Mouse (Mus musculus) MEL-GATA-1-ER (cell line): ENCODE measurements around the gene Mapk12.
A peak's percentile ranks its signal among the peaks of the same experiment; 100 is the strongest.

ENCODE experiments used
- DNase-seq: peaks from one replicate; pipeline ENCODE4 v3.0.0-alpha.2; 2012; ENCODE audit warnings: low read depth; ENCODE audit errors: extremely low read depth

Gene Mapk12

DNA sequence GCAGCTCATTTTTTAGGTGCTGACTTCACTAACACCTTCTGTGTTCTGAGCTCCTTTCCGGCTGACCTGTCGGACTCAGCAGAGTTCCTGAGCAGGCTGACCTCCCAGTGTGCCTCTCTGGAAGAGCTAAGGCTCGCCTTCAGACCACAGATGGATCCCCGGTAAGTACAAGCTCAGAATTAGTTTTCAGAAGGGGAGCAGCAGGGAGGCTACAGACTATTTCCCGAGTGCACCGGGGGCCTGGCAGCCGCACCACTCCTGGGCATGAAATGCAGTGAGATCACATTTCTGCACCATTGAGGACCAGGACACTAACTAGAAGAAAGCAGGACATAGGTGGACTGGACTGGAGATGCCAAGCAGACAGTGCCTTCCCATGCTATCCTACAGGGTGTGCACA is 41.9 kb downstream of the Mapk12 start:
- DNase-seq: no peak

DNA sequence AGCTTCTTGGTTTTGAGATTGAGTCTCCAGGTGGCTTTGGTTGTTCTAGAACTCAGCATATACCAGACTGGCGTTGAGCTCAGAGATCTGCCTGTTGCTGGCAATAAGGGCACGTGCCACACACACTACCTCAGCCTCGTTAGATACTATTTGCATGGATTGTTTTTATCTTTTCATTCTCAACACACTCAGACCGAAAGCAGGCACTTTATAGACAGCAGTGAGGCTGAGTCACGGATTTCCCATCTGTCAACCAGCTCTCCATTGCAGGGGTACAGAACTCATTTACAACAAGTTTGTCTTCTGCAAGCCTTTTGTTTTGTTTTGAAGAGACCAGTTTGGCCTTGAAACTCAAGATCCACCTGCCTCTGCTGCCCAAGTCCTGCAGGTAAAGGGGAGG is 43.1 kb downstream of the Mapk12 start:
- DNase-seq: no peak

DNA sequence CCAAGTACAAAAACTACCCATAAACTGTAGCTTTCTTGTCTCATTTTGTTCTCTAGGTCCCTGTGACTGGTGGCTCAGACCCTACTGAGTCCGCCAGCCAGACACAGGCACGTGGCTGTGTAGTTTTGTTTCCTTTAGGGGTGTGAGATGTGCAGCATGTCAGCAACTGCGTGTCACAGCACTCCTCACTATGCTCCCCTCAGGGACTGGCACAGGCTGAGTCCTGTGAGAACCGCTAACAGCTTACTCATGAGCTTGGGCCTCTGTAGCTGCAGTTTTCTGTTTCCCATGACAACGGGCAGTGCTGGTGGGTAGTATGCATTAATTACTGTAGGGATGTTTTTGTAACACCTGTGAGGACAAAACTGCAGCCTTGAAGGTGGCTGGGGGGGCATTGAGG is 48.3 kb downstream of the Mapk12 start:
- no peak for DNase-seq

DNA sequence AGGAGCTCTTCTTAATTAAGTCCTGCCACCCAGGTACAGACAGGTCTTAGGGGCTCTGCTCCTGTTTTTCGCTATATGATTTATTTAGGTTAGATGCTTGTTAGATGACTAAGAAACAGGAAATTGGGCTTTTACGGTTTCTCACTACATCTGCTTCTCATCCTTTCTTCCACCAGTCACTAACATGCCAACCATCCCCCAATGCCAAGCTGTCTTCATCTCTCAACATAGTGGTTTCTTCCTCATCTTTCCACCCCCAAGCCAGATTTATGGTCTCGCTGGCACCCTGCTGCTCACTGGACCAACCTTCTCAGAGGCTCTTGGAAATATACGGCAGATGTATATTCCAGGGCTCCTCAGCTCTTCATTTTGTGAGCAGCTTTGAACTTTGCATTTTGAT is 49.8 kb downstream of the Mapk12 start:
- DNase-seq: no peak

DNA sequence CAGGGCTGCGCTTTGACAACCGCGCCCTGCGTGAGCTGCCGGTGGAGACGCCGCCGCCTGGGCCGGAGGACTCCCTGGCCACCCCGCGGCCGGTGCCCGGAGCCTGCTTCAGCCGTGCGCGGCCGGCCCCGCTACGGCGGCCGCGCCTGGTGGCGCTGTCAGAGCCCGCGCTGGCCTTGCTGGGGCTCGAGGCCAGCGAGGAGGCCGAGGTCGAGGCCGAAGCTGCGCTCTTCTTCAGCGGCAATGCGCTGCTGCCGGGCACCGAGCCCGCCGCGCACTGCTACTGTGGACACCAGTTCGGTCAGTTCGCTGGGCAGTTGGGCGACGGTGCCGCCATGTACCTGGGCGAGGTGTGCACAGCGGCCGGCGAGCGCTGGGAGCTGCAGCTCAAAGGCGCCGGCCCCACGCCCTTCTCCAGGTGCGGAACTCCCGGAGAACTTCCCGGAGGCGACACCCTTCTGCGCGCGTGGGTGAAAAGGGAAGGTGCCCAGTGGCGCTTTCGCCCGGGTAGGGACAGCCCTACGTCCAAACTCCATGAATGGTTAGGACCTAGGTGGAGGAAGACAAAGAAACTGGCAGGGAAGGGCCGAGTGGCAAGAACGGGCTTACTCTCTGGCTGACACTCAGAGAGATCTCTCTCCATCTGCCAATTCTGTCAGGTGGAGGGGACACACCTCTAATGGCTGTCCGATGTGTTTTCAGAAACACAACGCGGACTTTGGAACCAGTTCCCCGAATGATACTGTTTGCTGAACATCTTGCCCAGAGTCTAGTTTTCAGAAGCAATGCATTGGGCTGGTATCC is 51.1 kb downstream of the Mapk12 start:
- no peak for DNase-seq

DNA sequence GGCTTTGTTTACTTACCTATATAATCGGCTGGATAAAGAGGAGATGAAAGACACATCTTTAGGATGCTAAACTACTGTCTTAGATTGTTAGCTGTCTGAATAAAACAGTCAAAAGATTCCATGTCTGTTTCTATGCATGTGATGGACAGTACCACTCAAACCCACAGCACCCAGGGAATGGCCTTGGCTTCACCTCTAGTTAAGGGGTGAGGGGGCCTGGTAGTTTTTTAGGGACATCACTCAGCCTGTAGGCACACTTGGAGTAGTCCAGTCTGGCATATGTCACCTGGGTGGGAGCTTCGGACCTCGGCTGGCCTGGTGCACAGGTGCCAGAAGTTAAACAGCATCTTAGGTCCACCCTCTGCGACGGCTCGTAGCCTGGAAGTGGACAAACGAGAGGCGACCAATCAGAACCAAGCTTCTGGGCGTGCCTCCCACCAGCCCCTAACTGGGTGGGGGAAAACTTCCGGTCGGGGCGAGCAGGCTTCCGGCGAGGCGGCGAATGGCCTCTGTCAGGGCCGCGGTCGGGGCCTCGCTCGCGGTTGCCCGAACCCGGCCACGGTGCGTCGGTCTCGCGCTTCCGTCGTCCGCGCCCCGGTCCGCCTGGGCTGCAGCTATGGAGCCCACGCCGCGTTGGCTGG is 51.8 kb downstream of the Mapk12 start, which contains the start of gene Selenoo:
Gene Selenoo, plus strand, starts transcription at position 478 of the 641 bp plus-strand sequence.
- peak; percentile 65 for DNase-seq

DNA sequence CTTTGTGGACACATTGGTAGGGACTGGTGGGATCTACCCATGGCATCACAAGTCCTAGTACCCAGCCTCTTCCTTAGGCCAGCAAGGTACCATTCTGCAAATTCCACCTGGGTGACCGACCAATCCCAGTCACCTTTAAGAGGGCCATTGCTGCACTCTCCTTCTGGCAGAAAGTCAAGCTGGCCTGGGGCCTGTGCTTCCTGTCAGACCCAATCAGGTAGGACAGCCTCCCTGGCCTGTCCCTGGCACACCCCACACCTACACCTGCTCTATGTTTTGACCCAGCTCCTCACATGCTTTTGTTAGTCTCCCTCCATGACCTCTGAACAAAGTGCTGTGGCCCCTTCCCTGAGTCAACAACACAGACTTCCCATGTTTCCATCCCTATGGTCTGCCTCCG is 55.7 kb downstream of the Mapk12 start:
- DNase-seq: no peak

DNA sequence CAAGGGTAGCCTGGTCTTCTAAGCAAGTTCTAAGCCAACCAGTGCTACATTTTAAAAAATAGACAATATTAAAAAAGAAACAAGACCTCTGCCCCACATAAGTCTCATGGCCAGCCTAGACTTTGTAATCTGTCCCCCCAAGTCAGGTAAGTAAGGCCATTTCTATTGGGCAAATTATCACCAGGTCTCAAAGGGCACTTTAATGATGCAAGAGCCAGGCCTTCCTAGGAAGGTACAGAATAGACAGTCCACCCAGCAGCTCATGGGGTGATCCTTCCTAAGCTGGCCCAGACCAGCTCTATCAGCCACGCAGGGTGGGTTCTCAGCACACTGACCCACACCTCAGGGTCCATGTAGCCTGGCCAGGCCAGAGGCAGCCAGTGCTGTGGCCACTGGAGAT is 56.6 kb downstream of the Mapk12 start:
- no peak for DNase-seq
